Mouse (Mus musculus) liver, postnatal 0 days (tissue): ENCODE data around the gene Top2b.
A peak's percentile ranks its signal among the peaks of the same experiment; 100 is the strongest.

Experiments
- CTCF ChIP-seq: sonication (generic); IDR thresholded peaks from 2 replicates; pipeline ENCODE4 v1.5.1; 2016; ENCODE audit warnings: antibody characterized with exemption, low read depth
- EP300 ChIP-seq: IDR thresholded peaks from 2 replicates; pipeline ENCODE4 v1.6.1; 2016; ENCODE audit warnings: antibody characterized with exemption, low read depth, mild to moderate bottlenecking

DNA sequence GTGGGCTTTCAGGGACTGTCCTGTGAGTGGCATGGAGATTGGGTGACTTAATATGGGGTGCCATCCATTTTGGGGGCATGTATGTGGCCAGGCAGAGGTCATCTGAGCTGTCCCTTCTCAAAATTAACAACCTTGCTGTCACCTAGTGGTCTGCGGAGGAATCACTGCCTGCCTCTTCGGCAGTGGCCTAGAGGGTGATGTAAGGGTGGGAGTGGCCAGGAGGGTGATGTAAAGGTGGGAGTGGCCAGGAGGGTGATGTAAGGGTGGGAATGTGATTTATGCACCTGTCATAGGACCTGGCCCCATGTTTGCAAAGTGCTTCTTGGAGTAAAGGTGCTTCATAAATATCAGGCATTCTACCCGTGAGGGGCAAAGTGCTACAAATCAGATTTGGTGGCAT lies 82.6 kb downstream of the Top2b start:
- TF ChIP-seq CTCF (peak; percentile 64), EP300 (no peak)
